Mouse (Mus musculus): Measurements from ENCODE around the gene Gm21905. TPM values are rescaled to one million over a fixed set of nuclear protein-coding genes. Genes with fewer than 3 reads are reported as not detected.

The Gm21905 gene
- polyA plus RNA-seq, 1 experiment from 2014 or later, result not detected

- Histone ChIP-seq H3K9me3 (ENCODE audit: control insufficient read depth, low read length) (no peaks in the 10 kb centered on the region), H3K36me3 (ENCODE audit: control insufficient read depth, insufficient read depth, low read length) (no peaks in the 10 kb centered on the region), H3K4me3 (ENCODE audit: low read depth, low read length) (no peak overlapping the region), H3K4me2 (ENCODE audit: low read depth, low read length) (no peak overlapping the region), H3K27ac (replicated peaks; ENCODE audit: low read depth, low read length) (no peak overlapping the region), H3K9ac (ENCODE audit: low read depth, low read length) (no peak overlapping the region), H3K4me1 (ENCODE audit: control insufficient read depth, insufficient read depth, low read length) (no peaks in the 10 kb centered on the region), H3K27me3 (replicated peaks; ENCODE audit: control insufficient read depth, insufficient read depth, low read length) (no peaks in the 10 kb centered on the region)
- 77% methylated on average over 1 of the region's 1 CpGs for WGBS
- DNase-seq (ENCODE audit: low spot score) (no peak), ATAC-seq (ENCODE audit: low read depth) (no peak)
Measured at GRCm38 (mm10) chr5:67944074-67944785, 2.0 kb downstream of the Gm21905 start.

DNA sequence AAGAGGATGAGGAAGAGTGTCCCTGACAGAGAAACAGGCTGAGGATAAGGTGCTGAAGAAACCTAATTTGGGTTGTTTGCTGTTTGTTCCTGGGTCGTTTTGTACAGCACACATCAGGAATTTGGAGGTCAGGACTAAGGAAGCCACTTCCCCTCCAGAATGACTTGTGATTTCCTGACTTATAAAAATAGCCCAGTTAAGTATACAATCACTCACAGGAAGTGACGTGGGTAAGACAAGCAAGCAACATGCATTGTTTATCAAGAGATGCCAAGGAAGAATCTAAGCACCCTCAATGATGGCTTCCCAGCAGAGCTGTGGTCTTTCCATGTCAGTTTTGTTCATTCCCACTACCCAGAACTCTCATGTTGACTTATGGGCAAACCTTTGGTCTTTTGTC, 3.0 kb downstream of the Gm21905 start:
- H3K4me2 ChIP-seq (ENCODE audit: low read depth, low read length), result no peak overlapping the region
- no peaks in the 10 kb centered on the region for H3K9me3 ChIP-seq (ENCODE audit: control insufficient read depth, low read length)
- H3K27me3 ChIP-seq (replicated peaks; ENCODE audit: control insufficient read depth, insufficient read depth, low read length), result no peaks in the 10 kb centered on the region
- H3K4me3 ChIP-seq (ENCODE audit: low read depth, low read length), result no peak overlapping the region
- no peak overlapping the region for H3K27ac ChIP-seq (replicated peaks; ENCODE audit: low read depth, low read length)
- no peak overlapping the region for H3K9ac ChIP-seq (ENCODE audit: low read depth, low read length)
- ATAC-seq (ENCODE audit: low read depth) (no peak), DNase-seq (ENCODE audit: low spot score) (no peak)
- WGBS, result 45% methylated on average over 2 of the region's 2 CpGs
- H3K36me3 ChIP-seq (ENCODE audit: control insufficient read depth, insufficient read depth, low read length), result no peaks in the 10 kb centered on the region
- no peaks in the 10 kb centered on the region for H3K4me1 ChIP-seq (ENCODE audit: control insufficient read depth, insufficient read depth, low read length)

DNA sequence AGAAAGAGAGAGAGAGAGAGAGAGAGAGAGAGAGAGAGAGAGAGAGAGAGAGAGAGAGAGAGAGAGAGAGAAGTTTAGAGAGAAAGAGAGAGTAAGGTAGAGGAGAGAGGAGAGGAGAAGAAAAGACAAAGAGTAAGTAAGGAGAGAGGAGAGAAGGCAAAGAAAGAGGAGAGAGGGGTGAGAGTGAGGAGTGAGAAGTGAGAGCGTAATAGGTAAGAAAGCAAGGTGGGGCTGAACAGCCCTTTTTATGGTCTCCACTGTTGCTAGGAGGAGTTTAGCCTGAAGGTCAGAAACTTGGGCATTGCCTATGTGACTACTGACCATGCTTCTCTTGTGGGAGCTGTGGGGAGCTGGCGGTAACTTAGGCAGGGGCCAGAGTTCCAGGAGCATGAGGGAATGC, 4.9 kb downstream of the Gm21905 start, which contains the start of gene Gm5108:
Gene Gm5108 (plus strand): TSS at position 301 of the 400 bp plus-strand sequence.
- Histone ChIP-seq H3K4me3 (ENCODE audit: low read depth, low read length) (no peak within 1 kb of the TSS), H3K9me3 (ENCODE audit: control insufficient read depth, low read length) (no peaks in the 10 kb centered on the region), H3K27ac (replicated peaks; ENCODE audit: low read depth, low read length) (no peak within 1 kb of the TSS), H3K27me3 (replicated peaks; ENCODE audit: control insufficient read depth, insufficient read depth, low read length) (no peaks in the 10 kb centered on the region), H3K4me1 (ENCODE audit: control insufficient read depth, insufficient read depth, low read length) (no peaks in the 10 kb centered on the region), H3K9ac (ENCODE audit: low read depth, low read length) (no peak within 1 kb of the TSS), H3K36me3 (ENCODE audit: control insufficient read depth, insufficient read depth, low read length) (no peaks in the 10 kb centered on the region), H3K4me2 (ENCODE audit: low read depth, low read length) (no peak within 1 kb of the TSS)
- no peak for DNase-seq (ENCODE audit: low spot score)
- WGBS, result 85% methylated on average over 2 of the region's 2 CpGs
- no peak for ATAC-seq (ENCODE audit: low read depth)

DNA sequence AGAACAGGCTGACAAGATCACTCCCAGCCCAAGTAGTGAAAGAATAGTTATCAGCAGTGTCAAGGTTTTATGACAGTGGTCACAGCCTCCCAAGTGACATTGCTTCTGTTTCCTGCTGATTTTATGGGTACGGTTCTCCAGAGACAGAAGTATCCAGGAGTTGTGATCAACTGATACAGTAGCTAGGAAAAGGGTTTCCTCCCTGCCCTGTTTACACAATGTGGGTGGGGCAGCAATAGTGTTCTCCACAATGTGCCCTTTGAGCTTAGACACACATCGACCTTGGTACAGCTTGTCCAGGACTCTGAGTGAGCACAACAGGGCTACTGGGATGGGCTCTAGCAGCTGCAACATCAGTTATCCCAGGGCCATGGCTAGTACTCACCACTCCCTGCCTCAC, 14.6 kb downstream of the Gm21905 start:
- DNase-seq (ENCODE audit: low spot score) (no peak), ATAC-seq (ENCODE audit: low read depth) (no peak)
- Histone ChIP-seq H3K27me3 (replicated peaks; ENCODE audit: control insufficient read depth, insufficient read depth, low read length) (no peaks in the 10 kb centered on the region), H3K36me3 (ENCODE audit: control insufficient read depth, insufficient read depth, low read length) (no peaks in the 10 kb centered on the region), H3K9ac (ENCODE audit: low read depth, low read length) (no peak overlapping the region), H3K27ac (replicated peaks; ENCODE audit: low read depth, low read length) (no peak overlapping the region), H3K4me2 (ENCODE audit: low read depth, low read length) (no peak overlapping the region), H3K9me3 (ENCODE audit: control insufficient read depth, low read length) (no peaks in the 10 kb centered on the region), H3K4me1 (ENCODE audit: control insufficient read depth, insufficient read depth, low read length) (no peaks in the 10 kb centered on the region), H3K4me3 (ENCODE audit: low read depth, low read length) (no peak overlapping the region)
- WGBS, result 75% methylated on average over 2 of the region's 2 CpGs

DNA sequence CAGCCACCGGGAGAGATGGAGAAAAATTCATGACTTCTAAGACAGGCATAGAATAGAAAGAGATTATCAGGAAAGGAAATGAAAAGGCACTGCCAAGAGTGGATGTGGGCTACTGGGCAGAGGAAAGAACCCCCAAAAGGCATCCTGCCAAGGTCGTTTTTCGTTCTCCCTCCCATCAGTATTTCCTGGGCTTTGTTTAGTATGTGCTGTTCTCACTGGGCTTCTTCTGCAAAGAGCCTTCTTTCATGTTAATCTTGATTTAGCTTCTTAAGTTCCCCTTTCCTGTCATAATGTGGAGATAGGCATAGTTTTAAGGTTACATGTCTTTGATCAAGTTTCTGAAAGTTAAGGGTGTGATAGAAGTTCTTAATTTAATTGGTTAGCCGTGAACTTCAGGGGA, 15.6 kb downstream of the Gm21905 start:
- Histone ChIP-seq H3K27ac (replicated peaks; ENCODE audit: low read depth, low read length) (no peak overlapping the region), H3K27me3 (replicated peaks; ENCODE audit: control insufficient read depth, insufficient read depth, low read length) (no peaks in the 10 kb centered on the region), H3K9ac (ENCODE audit: low read depth, low read length) (no peak overlapping the region), H3K4me2 (ENCODE audit: low read depth, low read length) (no peak overlapping the region), H3K4me1 (ENCODE audit: control insufficient read depth, insufficient read depth, low read length) (no peaks in the 10 kb centered on the region), H3K9me3 (ENCODE audit: control insufficient read depth, low read length) (no peaks in the 10 kb centered on the region), H3K36me3 (ENCODE audit: control insufficient read depth, insufficient read depth, low read length) (no peaks in the 10 kb centered on the region), H3K4me3 (ENCODE audit: low read depth, low read length) (no peak overlapping the region)
- 46% methylated on average over 4 of the region's 4 CpGs for WGBS
- ATAC-seq (ENCODE audit: low read depth) (no peak), DNase-seq (ENCODE audit: low spot score) (no peak)

DNA sequence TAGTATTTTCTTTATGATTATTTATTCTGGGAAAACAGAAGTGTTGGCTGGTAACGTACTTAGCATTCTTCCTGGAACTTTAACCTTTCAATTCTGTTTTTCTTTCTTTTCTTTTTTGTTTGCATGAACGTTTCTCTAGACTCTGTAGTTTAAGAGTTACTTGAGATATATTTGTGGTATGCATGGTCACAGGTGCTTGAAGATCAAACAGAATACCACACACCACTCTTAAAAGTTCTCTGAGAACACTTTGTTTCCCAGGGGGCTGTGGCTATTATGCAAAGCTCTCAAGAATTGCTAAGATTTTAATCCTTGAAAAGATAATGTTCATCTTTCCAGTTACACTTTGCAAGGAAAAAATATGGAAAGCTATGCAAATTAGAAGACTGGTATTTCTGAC, 41.7 kb downstream of the Gm21905 start:
- H3K27ac ChIP-seq (replicated peaks; ENCODE audit: low read depth, low read length), result no peak overlapping the region
- no peaks in the 10 kb centered on the region for H3K36me3 ChIP-seq (ENCODE audit: control insufficient read depth, insufficient read depth, low read length)
- no peak overlapping the region for H3K4me3 ChIP-seq (ENCODE audit: low read depth, low read length)
- DNase-seq (ENCODE audit: low spot score) (no peak), ATAC-seq (ENCODE audit: low read depth) (no peak)
- WGBS, result 52% methylated on average over 2 of the region's 2 CpGs
- H3K4me2 ChIP-seq (ENCODE audit: low read depth, low read length), result no peak overlapping the region
- no peak overlapping the region for H3K9ac ChIP-seq (ENCODE audit: low read depth, low read length)
- no peaks in the 10 kb centered on the region for H3K9me3 ChIP-seq (ENCODE audit: control insufficient read depth, low read length)
- H3K27me3 ChIP-seq (replicated peaks; ENCODE audit: control insufficient read depth, insufficient read depth, low read length), result no peaks in the 10 kb centered on the region
- H3K4me1 ChIP-seq (ENCODE audit: control insufficient read depth, insufficient read depth, low read length), result no peaks in the 10 kb centered on the region

DNA sequence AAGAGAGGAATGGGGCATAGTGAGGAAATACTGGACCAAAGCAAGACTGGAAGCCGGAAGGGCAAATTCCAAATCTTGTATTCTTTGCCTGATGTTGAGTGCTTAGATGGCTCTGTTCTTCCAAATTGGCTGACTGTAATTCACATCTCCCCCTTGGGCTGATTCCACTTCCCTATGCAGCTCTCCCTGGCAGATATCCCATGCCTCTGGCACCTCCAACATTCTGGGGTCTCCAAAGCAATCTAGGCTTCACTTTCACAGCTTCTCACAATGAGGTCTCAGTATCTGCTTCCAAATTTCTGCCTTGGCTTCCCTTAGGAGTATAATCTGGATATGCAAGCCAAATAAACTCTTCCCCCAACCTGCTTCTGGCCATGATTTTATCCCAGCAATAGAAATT, 47.3 kb downstream of the Gm21905 start:
- ATAC-seq (ENCODE audit: low read depth), result no peak
- H3K9me3 ChIP-seq (ENCODE audit: control insufficient read depth, low read length), result no peaks in the 10 kb centered on the region

GRCm38 (mm10) chr5:67884422-67885210, 61.6 kb downstream of the Gm21905 start:
- 69% methylated on average over 9 of the region's 9 CpGs for WGBS
- Histone ChIP-seq H3K9me3 (ENCODE audit: control insufficient read depth, low read length) (no peaks in the 10 kb centered on the region), H3K9ac (ENCODE audit: low read depth, low read length) (no peak overlapping the region), H3K36me3 (ENCODE audit: control insufficient read depth, insufficient read depth, low read length) (no peaks in the 10 kb centered on the region), H3K4me1 (ENCODE audit: control insufficient read depth, insufficient read depth, low read length) (no peaks in the 10 kb centered on the region), H3K27ac (replicated peaks; ENCODE audit: low read depth, low read length) (no peak overlapping the region), H3K27me3 (replicated peaks; ENCODE audit: control insufficient read depth, insufficient read depth, low read length) (no peaks in the 10 kb centered on the region; the same call in 1 of the 2 replicates), H3K4me2 (ENCODE audit: low read depth, low read length) (no peak overlapping the region), H3K4me3 (ENCODE audit: low read depth, low read length) (no peak overlapping the region)
- no peak for DNase-seq (ENCODE audit: low spot score)
- ATAC-seq (ENCODE audit: low read depth), result no peak

More for the DNA sequence above, 47.3 kb downstream of the Gm21905 start:
- H3K9ac ChIP-seq (ENCODE audit: low read depth, low read length), result no peak overlapping the region
- H3K4me2 ChIP-seq (ENCODE audit: low read depth, low read length), result no peak overlapping the region
- no peak overlapping the region for H3K27ac ChIP-seq (replicated peaks; ENCODE audit: low read depth, low read length)
- no peaks in the 10 kb centered on the region for H3K4me1 ChIP-seq (ENCODE audit: control insufficient read depth, insufficient read depth, low read length)
- WGBS, result 88% methylated on average over 1 of the region's 1 CpGs
- DNase-seq (ENCODE audit: low spot score), result no peak
- H3K36me3 ChIP-seq (ENCODE audit: control insufficient read depth, insufficient read depth, low read length), result no peaks in the 10 kb centered on the region
- H3K4me3 ChIP-seq (ENCODE audit: low read depth, low read length), result no peak overlapping the region
- no peaks in the 10 kb centered on the region for H3K27me3 ChIP-seq (replicated peaks; ENCODE audit: control insufficient read depth, insufficient read depth, low read length)

Measured in embryonic facial prominence, embryonic 14.5 days (tissue).